Mouse (Mus musculus) C2C12 (cell line): ENCODE measurements at regions not wholly inside any gene's neighbourhood (a gene's known extent, or its start where the extent isn't known, plus 50 kb on each side); places are given as distances from the start of the nearest gene placed in this dataset.

ENCODE experiments used
- H3K27me3 ChIP-seq: one replicate; pipeline ENCODE4 v1.6.1; 2011; ENCODE audit not compliant: control insufficient read depth, insufficient read depth, insufficient read length
- H3K36me3 ChIP-seq: one replicate; pipeline ENCODE4 v1.6.1; 2011; ENCODE audit not compliant: control insufficient read depth, insufficient read depth
- H3K4me3 ChIP-seq: one replicate; pipeline ENCODE4 v1.5.1; 2011; ENCODE audit warnings: mild to moderate bottlenecking, control low read depth; ENCODE audit not compliant: poor library complexity, insufficient read depth, severe bottlenecking
- H3K79me2 ChIP-seq: one replicate; pipeline ENCODE4 v1.6.1; 2011; ENCODE audit not compliant: control insufficient read depth, insufficient read depth
- H3K79me3 ChIP-seq: one replicate; pipeline ENCODE4 v1.6.1; 2011; ENCODE audit warnings: low read depth, control low read depth
- H3ac ChIP-seq: one replicate; pipeline ENCODE3; 2011; ENCODE audit warnings: low read depth; ENCODE audit not compliant: control insufficient read depth, insufficient read length
- CEBPB ChIP-seq: IDR thresholded peaks from one replicate; pipeline ENCODE4 v1.6.1; 2011; ENCODE audit warnings: low read depth, mild to moderate bottlenecking, control low read depth, moderate library complexity
- CTCF ChIP-seq: IDR thresholded peaks from one replicate; pipeline ENCODE4 v1.5.1; 2011; ENCODE audit not compliant: control insufficient read depth, insufficient read depth, insufficient read length
- FOSL1 ChIP-seq: IDR thresholded peaks from one replicate; pipeline ENCODE4 v1.8.0; 2011; ENCODE audit warnings: mild to moderate bottlenecking, low read length; ENCODE audit not compliant: poor library complexity, insufficient read depth, severe bottlenecking
- MAX ChIP-seq: IDR thresholded peaks from one replicate; pipeline ENCODE4 v1.6.1; 2011; ENCODE audit warnings: mild to moderate bottlenecking, control low read depth
- MYOD1 ChIP-seq: IDR thresholded peaks from one replicate; pipeline ENCODE4 v1.6.1; 2011; ENCODE audit warnings: low read depth; ENCODE audit not compliant: control insufficient read depth, insufficient read length
- MYOG ChIP-seq: IDR thresholded peaks from one replicate; pipeline ENCODE4 v1.6.1; 2011; ENCODE audit not compliant: control insufficient read depth, insufficient read length; ENCODE audit errors: extremely low read depth
- USF1 ChIP-seq: IDR thresholded peaks from one replicate; pipeline ENCODE4 v1.6.1; 2011; ENCODE audit warnings: low read depth, mild to moderate bottlenecking, control low read depth, moderate library complexity

DNA sequence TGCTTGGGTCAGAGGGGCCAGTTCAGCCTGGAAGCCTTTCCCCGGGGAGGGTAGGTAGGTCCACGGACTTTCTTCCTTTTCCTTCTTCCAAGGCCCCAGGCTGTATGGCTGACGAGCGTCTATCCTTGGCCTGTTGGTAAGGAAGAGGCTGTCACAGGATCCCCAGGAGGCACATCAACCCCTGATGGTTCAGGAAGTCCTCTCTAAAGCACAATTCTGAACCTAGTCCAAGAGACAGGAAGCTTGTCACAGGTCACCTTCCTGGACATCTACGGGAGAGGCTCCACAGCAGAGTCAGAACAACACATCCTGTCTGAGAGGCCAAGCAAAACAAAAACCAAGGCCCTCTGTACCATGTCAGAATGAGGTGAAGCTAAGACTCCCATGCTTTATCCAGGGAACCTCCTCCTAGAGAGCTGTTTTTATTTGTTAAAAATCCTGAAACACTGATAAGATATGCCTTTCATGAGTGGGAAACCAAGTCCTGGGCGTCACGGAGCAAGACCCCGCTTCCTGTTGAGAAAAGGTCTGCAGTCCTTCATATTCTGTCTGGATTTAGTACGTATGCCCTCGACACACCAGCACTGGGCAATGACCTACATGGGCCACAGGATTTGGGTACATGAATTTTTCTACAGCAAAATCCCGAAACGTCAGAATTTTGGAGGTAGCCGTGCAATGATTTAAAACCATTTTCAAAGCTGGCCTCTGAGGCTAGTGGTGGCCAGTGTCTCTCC is 52.0 kb upstream of the Snrk start:
- Histone ChIP-seq H3K27me3 (no peaks in the 10 kb centered on the region), H3K36me3 (no peaks in the 10 kb centered on the region), H3K79me3 (no peaks in the 10 kb centered on the region), H3ac (no peak overlapping the region), H3K79me2 (no peaks in the 10 kb centered on the region), H3K4me3 (no peak overlapping the region)
- no peak for TF ChIP-seq MYOD1
- no peak for TF ChIP-seq CEBPB
- no peak for TF ChIP-seq CTCF
- no peak for TF ChIP-seq MAX
- TF ChIP-seq MYOG = no peak
- TF ChIP-seq FOSL1 = no peak
- no peak for TF ChIP-seq USF1

DNA sequence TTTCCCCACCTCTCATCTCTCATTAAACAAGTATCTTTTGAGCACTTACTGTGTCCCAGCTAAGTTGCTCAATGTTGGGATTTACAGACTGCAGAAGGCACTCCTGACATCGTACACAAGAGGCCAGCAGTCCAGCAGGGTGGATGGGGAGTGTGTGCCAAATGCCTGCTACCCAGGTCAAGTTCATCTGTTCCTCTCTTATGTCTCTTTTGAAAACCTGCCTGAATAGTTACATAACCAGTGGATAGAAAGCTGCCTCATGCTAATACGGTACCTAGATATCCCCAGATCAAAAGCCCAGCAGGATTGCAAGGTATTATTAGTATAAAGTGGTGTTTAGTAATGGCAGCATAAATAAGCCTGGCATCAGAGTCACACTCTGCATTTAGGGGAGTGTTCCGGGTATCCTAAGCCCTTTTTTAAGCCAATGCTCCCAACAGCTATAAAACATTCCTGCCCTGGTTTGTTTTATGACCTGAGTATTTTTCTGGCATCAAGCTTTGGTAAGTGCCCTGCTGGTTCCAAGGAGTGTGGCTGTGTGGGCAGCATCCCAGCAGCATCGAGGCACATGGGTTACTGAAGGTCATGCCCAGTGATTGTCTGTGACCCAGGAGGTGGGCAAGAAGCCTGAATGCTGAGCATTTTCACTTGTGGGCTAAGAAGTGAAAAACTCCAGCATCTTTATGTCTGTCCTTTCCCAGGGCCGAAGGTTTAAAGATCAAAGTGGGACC is 59.1 kb upstream of the Pomgnt2 start:
- H3K27me3 ChIP-seq = peaks cover 24% of the 10 kb centered on the region
- no peak overlapping the region for H3K4me3 ChIP-seq
- H3K36me3 ChIP-seq = no peaks in the 10 kb centered on the region
- H3ac ChIP-seq = no peak overlapping the region
- TF ChIP-seq USF1 (no peak), MYOG (no peak), MAX (no peak), CTCF (no peak), CEBPB (no peak), MYOD1 (no peak), FOSL1 (no peak)
- H3K79me2 ChIP-seq = no peaks in the 10 kb centered on the region
- no peaks in the 10 kb centered on the region for H3K79me3 ChIP-seq

GRCm38 (mm10) chr9:122051716-122052115 is 54.8 kb upstream of the Pomgnt2 start:
- peaks cover 1% of the 10 kb centered on the region for H3K79me3 ChIP-seq
- TF ChIP-seq CTCF = no peak
- no peak for TF ChIP-seq MYOD1
- no peak for TF ChIP-seq MYOG
- no peak for TF ChIP-seq CEBPB
- no peak for TF ChIP-seq FOSL1
- TF ChIP-seq USF1 = no peak
- no peak for TF ChIP-seq MAX
- no peak overlapping the region for H3ac ChIP-seq
- no peaks in the 10 kb centered on the region for H3K79me2 ChIP-seq
- H3K27me3 ChIP-seq = peaks cover 57% of the 10 kb centered on the region
- no peaks in the 10 kb centered on the region for H3K36me3 ChIP-seq
- no peak overlapping the region for H3K4me3 ChIP-seq

DNA sequence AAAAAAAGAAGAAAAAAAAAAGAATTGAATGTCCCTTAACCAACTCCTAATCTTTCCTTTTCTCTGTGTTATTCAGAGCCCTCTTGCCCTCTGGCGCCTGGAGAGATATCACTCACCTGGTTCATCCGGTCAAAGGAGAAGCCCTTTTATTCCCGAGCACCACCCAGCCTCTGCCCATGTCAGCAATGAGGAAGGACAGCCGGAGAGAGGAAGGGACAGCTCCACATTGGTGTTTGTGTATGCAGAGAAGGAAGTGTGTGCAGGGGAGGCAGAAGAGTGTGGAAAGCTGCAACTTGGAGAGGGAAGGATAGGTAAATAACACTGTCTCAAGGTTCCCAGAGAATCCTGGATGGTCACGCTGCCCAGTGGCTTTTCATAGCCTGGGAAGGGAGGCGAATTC is 54.2 kb upstream of the Pomgnt2 start:
- Histone ChIP-seq H3K27me3 (peaks cover 60% of the 10 kb centered on the region), H3K36me3 (no peaks in the 10 kb centered on the region), H3K79me3 (peaks cover 1% of the 10 kb centered on the region), H3K79me2 (no peaks in the 10 kb centered on the region), H3ac (no peak overlapping the region), H3K4me3 (no peak overlapping the region)
- TF ChIP-seq CTCF = no peak
- no peak for TF ChIP-seq USF1

DNA sequence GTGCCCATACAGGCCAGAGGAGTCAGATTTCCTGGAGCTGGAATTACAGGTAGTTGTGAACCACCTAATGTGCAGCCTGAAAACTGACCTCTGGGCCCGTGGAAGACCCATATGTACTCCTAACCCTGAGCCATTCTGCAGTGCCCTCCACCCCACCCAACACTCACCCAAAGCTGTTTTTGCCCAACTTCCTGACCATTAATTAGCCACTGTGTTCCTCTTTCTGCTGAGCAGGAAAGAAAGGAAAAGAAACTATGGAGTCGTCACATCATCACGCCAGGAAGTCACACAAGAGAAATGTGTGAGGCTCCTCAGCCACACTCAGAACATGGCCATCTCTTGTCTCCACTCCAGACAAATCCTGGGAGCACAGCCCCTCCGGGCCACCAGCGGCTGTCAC is 52.1 kb upstream of the Pomgnt2 start:
- Histone ChIP-seq H3K4me3 (no peak overlapping the region), H3K27me3 (peaks cover 57% of the 10 kb centered on the region), H3K79me3 (peaks cover 1% of the 10 kb centered on the region), H3ac (no peak overlapping the region), H3K36me3 (no peaks in the 10 kb centered on the region), H3K79me2 (no peaks in the 10 kb centered on the region)
- TF ChIP-seq MAX (no peak), CEBPB (no peak), USF1 (no peak), FOSL1 (no peak), CTCF (no peak), MYOD1 (no peak), MYOG (no peak)
